Mouse (Mus musculus): ENCODE measurements around the gene Crxos.
A peak's percentile ranks its signal among the peaks of the same experiment; 100 is the strongest.
"Not testable (repeated sequence)": the region's sequence is repeated elsewhere in the genome, so short reads cannot be mapped to it uniquely, and the experiment has no call there.

Crxos gene

GRCm38 (mm10) chr7:15882317-15882716 is at the start of gene Crxos:
Gene Crxos (plus strand): TSS chr7:15882617.
- no peak for DNase-seq (ENCODE audit: low spot score)

GRCm38 (mm10) chr7:15839578-15839977 is 42.8 kb upstream of the Crxos start, which contains the start of gene Obox6:
Gene Obox6 (minus strand): TSS chr7:15839678.
- DNase-seq (ENCODE audit: low spot score): no peak

- DNase-seq (ENCODE audit: low spot score): no peak
Observed at GRCm38 (mm10) chr7:15859657-15860056, 22.8 kb upstream of the Crxos start.

GRCm38 (mm10) chr7:15864104-15864503 is 18.3 kb upstream of the Crxos start:
- no peak for DNase-seq (ENCODE audit: low spot score)

GRCm38 (mm10) chr7:15879756-15880155 is 2.7 kb upstream of the Crxos start, which contains the start of gene Crx:
Gene Crx (minus strand): TSS chr7:15879968.
- no peak for DNase-seq (ENCODE audit: low spot score)

- DNase-seq (ENCODE audit: low spot score): no peak
Observed at GRCm38 (mm10) chr7:15881388-15881787, 1.0 kb upstream of the Crxos start.

- no peak for DNase-seq (ENCODE audit: low spot score)
Observed at GRCm38 (mm10) chr7:15881831-15882230, 586 bp upstream of the Crxos start.

GRCm38 (mm10) chr7:15884127-15884526 is 1.7 kb downstream of the Crxos start:
- no peak for DNase-seq (ENCODE audit: low spot score)

- DNase-seq (ENCODE audit: low spot score): no peak
Observed at GRCm38 (mm10) chr7:15894251-15894650, 11.8 kb downstream of the Crxos start.

- DNase-seq (ENCODE audit: low spot score): no peak
Observed at GRCm38 (mm10) chr7:15901366-15902048, 19.1 kb downstream of the Crxos start.

- DNase-seq (ENCODE audit: low spot score): no peak
Observed at GRCm38 (mm10) chr7:15905861-15906260, 23.4 kb downstream of the Crxos start.

GRCm38 (mm10) chr7:15906602-15907001 is 24.2 kb downstream of the Crxos start:
- no peak for DNase-seq (ENCODE audit: low spot score)

GRCm38 (mm10) chr7:15907971-15908590 is 25.7 kb downstream of the Crxos start:
- DNase-seq (ENCODE audit: low spot score): no peak

GRCm38 (mm10) chr7:15910521-15910920 is 28.1 kb downstream of the Crxos start:
- no peak for DNase-seq (ENCODE audit: low spot score)

GRCm38 (mm10) chr7:15912183-15912582 is 29.8 kb downstream of the Crxos start:
- DNase-seq (ENCODE audit: low spot score): peak; percentile 62

GRCm38 (mm10) chr7:15914252-15914651 is 31.8 kb downstream of the Crxos start:
- DNase-seq (ENCODE audit: low spot score): no peak

- DNase-seq (ENCODE audit: low spot score): no peak
Observed at GRCm38 (mm10) chr7:15914751-15915150, 32.3 kb downstream of the Crxos start.

GRCm38 (mm10) chr7:15915695-15916094 is 33.3 kb downstream of the Crxos start:
- not testable (repeated sequence) for DNase-seq (ENCODE audit: low spot score)

GRCm38 (mm10) chr7:15916134-15916723 is 33.8 kb downstream of the Crxos start:
- DNase-seq (ENCODE audit: low spot score): no peak

GRCm38 (mm10) chr7:15916996-15917395 is 34.6 kb downstream of the Crxos start:
- DNase-seq (ENCODE audit: low spot score): no peak

GRCm38 (mm10) chr7:15918371-15918770 is 36.0 kb downstream of the Crxos start:
- no peak for DNase-seq (ENCODE audit: low spot score)

- DNase-seq (ENCODE audit: low spot score): no peak
Observed at GRCm38 (mm10) chr7:15919947-15920346, 37.5 kb downstream of the Crxos start.

- no peak for DNase-seq (ENCODE audit: low spot score)
Observed at GRCm38 (mm10) chr7:15920645-15921190, 38.3 kb downstream of the Crxos start.

Measured in ovary, postnatal 36 days (tissue).